ENCODE assay signal across 8 mouse cellular contexts in genomic region chr13:100594041-100594792, GRCm38 (mm10). TPM values are rescaled to one million over a fixed set of nuclear protein-coding genes. Genes with fewer than 3 reads are reported as not detected.
A peak's percentile ranks its signal among the peaks of the same experiment; 100 is the strongest.
DNase-seq lines count a peak whose midpoint lies in the region; ATAC-seq and TF ChIP-seq lines count a peak whose summit lies in the region.
"Had no signal": no experiment of that assay in that cellular context is flagged by ENCODE, and none has a peak within 500 bp of the region (broad histone marks: within the 10 kb centered on the region; RNA-seq: fewer than 3 reads in every experiment).

No protein-coding gene starts in this region.

- no peaks in the 10 kb centered on the region for H3K4me1 ChIP-seq in heart, embryonic 11.5 days (ENCODE audit: control insufficient read depth, insufficient read depth, low read length)
- H3K4me1 ChIP-seq in lung, embryonic 14.5 days (ENCODE audit: insufficient read depth): no peaks in the 10 kb centered on the region

- H3K9me3 ChIP-seq in heart, embryonic 11.5 days (replicated peaks; ENCODE audit: control insufficient read depth, low read length): no peaks in the 10 kb centered on the region
- H3K9me3 ChIP-seq in lung, embryonic 14.5 days (ENCODE audit: low read depth, low read length): no peaks in the 10 kb centered on the region

- no peak overlapping the region for H3K4me3 ChIP-seq in heart, embryonic 11.5 days (ENCODE audit: low read depth, low read length)
- no peak overlapping the region for H3K4me3 ChIP-seq in lung, embryonic 14.5 days (ENCODE audit: low read depth, low read length)
- H3K4me3 ChIP-seq: myocyte had no signal

- peak; percentile 19 for TF ChIP-seq CTCF in lung, embryonic 14.5 days (IDR thresholded peaks at IDR 0.05; ENCODE audit: low read depth)

- WGBS in heart, embryonic 11.5 days (ENCODE audit: insufficient replicate concordance): 57% methylated on average over 11 of the region's 17 CpGs
- WGBS in lung, embryonic 14.5 days: 61% methylated on average over 11 of the region's 17 CpGs

- no peaks in the 10 kb centered on the region for H3K36me3 ChIP-seq in heart, embryonic 11.5 days (ENCODE audit: control insufficient read depth, insufficient read depth, low read length)
- H3K36me3 ChIP-seq in lung, embryonic 14.5 days (ENCODE audit: insufficient read depth): no peaks in the 10 kb centered on the region

- peak overlapping the region; percentile 17 for H3K4me2 ChIP-seq in heart, embryonic 11.5 days
- H3K4me2 ChIP-seq in lung, embryonic 14.5 days: peak overlapping the region; percentile 33

- no peaks in the 10 kb centered on the region for H3K27me3 ChIP-seq in heart, embryonic 11.5 days (ENCODE audit: control insufficient read depth, insufficient read depth, low read length)
- no peaks in the 10 kb centered on the region for H3K27me3 ChIP-seq in lung, embryonic 14.5 days (ENCODE audit: insufficient read depth, low read length)

- ATAC-seq in heart, embryonic 11.5 days (replicated peaks; ENCODE audit: insufficient number of reproducible peaks, low FRiP score, low TSS enrichment): no peak
- peak; percentile 62; the same call in 1 of the 2 replicates for ATAC-seq in lung, embryonic 14.5 days (ENCODE audit: insufficient read depth)

- no peak overlapping the region for H3K9ac ChIP-seq in heart, embryonic 11.5 days (ENCODE audit: low read depth, low read length)
- H3K9ac ChIP-seq in lung, embryonic 14.5 days: no peak overlapping the region

- peak; percentile 20 for DNase-seq in right cerebral cortex, postnatal 25 days
- no peak for DNase-seq in right cerebral cortex, postnatal 4 days
- DNase-seq in cerebellum, postnatal 10 days: peak; percentile 31 to 33
- DNase-seq in kidney, adult 9 months: peak; percentile 67
- peak; percentile 64 for DNase-seq in lung, embryonic 14.5 days
- peak; percentile 76 for DNase-seq in retina, postnatal 1 day

- H3K27ac ChIP-seq in heart, embryonic 11.5 days (ENCODE audit: low read depth, low read length): 0 out of 2 replicates have a peak overlapping the region, but pooled peaks have one; percentile 29
- peak overlapping the region; percentile 67; the same call in 1 of the 2 replicates for H3K27ac ChIP-seq in lung, embryonic 14.5 days (ENCODE audit: low read depth)

RNA-seq across cellular contexts. Expression of gene Marveld2, which starts 22.6 kb away (rescaled TPM):
- polyA plus RNA-seq in heart, embryonic 11.5 days (2014; fragmentation: Nextera tagmentation; extraction: Ambion mirVana): 2.8 and 3.6 TPM in 2 replicates
- polyA plus RNA-seq in lung, embryonic 14.5 days (2014; fragmentation: Nextera tagmentation; extraction: Ambion mirVana): 11.8 and 12.7 TPM in 2 replicates

RNA-seq across cellular contexts. Expression of gene Ocln, which starts 41.7 kb away (rescaled TPM):
- polyA plus RNA-seq in heart, embryonic 11.5 days (2014; fragmentation: Nextera tagmentation; extraction: Ambion mirVana): 1.5 and 1.7 TPM in 2 replicates
- 28.9 and 30.0 TPM in 2 replicates for polyA plus RNA-seq in lung, embryonic 14.5 days (2014; fragmentation: Nextera tagmentation; extraction: Ambion mirVana)

RNA-seq across cellular contexts. Expression of gene Ak6, which starts 56.6 kb away (rescaled TPM):
- polyA plus RNA-seq in heart, embryonic 11.5 days (2014; fragmentation: Nextera tagmentation; extraction: Ambion mirVana): 244 and 250 TPM in 2 replicates
- 300 TPM in 2 replicates for polyA plus RNA-seq in lung, embryonic 14.5 days (2014; fragmentation: Nextera tagmentation; extraction: Ambion mirVana)

RNA-seq across cellular contexts. Expression of gene Rad17, which starts 56.6 kb away (rescaled TPM):
- polyA plus RNA-seq in heart, embryonic 11.5 days (2014; fragmentation: Nextera tagmentation; extraction: Ambion mirVana): 24.5 and 30.2 TPM in 2 replicates
- polyA plus RNA-seq in lung, embryonic 14.5 days (2014; fragmentation: Nextera tagmentation; extraction: Ambion mirVana): 22.8 and 23.9 TPM in 2 replicates

RNA-seq across cellular contexts. Expression of gene Taf9, which starts 57.2 kb away (rescaled TPM):
- polyA plus RNA-seq in heart, embryonic 11.5 days (2014; fragmentation: Nextera tagmentation; extraction: Ambion mirVana): 7.4 and 15.8 TPM in 2 replicates
- polyA plus RNA-seq in lung, embryonic 14.5 days (2014; fragmentation: Nextera tagmentation; extraction: Ambion mirVana): 11.0 and 16.4 TPM in 2 replicates

Comparison
In these comparisons a context has a peak if more than half of its experiments do, and no peak if none do; other contexts are left out.
1. RNA of gene Ocln, which starts 41.7 kb away (polyA plus RNA-seq): 28.9 to 30.0 TPM in lung, embryonic 14.5 days; 1.5 to 1.7 TPM in heart, embryonic 11.5 days; every median in the first group is over 10 times any median in the second.